Mouse (Mus musculus): ENCODE measurements at regions not wholly inside any gene's neighbourhood (a gene's known extent, or its start where the extent isn't known, plus 50 kb on each side); places are given as distances from the start of the nearest gene placed in this dataset.
"Not testable (repeated sequence)": the region's sequence is repeated elsewhere in the genome, so short reads cannot be mapped to it uniquely, and the experiment has no call there.

DNA sequence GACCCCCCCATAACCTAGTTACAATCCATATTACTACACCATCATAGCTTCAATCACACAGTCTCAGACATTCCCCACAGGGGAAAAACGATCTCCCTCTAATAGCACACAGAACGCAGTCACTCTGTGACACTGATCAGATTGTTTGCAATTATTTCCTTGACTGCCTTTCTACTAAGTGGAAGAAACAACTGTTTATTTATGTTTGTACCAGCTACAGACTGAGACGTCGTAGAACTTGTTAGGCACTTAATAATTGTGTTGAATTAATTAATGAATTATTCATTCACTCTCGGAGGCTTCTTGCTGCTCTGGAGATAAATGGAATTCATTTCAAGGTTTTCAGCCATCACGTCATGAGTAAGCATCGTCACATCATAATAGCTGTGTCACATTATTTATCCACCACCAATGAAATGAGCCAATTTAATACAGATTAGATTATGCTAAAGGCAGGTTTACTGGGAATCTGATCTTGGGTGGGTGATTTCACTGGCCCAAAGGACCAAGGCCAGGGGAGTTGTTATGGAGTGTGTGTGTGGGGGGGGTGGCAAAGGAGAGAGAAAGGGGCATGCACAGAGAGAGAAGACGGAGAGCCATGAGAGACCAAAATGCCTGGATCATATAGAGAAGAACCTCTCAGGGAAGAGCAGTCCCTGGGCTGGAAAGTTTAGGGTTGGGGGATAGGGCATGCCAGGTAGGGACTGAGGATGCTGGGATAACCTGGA is 355.7 kb upstream of the Zwint start:
- DNase-seq (ENCODE audit: low spot score) (no peak), ATAC-seq (ENCODE audit: low FRiP score) (0 out of 2 replicates have a peak, but pooled peaks have one; percentile 37)
- Histone ChIP-seq H3K36me3 (replicated peaks; ENCODE audit: control insufficient read depth, insufficient read depth) (no peaks in the 10 kb centered on the region), H3K4me1 (replicated peaks; ENCODE audit: control insufficient read depth, insufficient read depth, low read length) (no peaks in the 10 kb centered on the region), H3K9me3 (ENCODE audit: control insufficient read depth, low read length) (no peaks in the 10 kb centered on the region), H3K9ac (no peak overlapping the region), H3K4me3 (replicated peaks; ENCODE audit: low read length) (no peak overlapping the region), H3K27ac (no peak overlapping the region), H3K27me3 (ENCODE audit: control insufficient read depth, insufficient read depth, low read length) (no peaks in the 10 kb centered on the region), H3K4me2 (replicated peaks) (no peak overlapping the region)
- 34% methylated on average over 8 of the region's 8 CpGs for whole genome bisulfite sequencing

- 94% methylated on average over 23 of the region's 23 CpGs for WGBS
- H3K27me3 ChIP-seq (ENCODE audit: control insufficient read depth, insufficient read depth, low read length); H3K4me3 ChIP-seq (replicated peaks; ENCODE audit: low read length); H3K4me2 ChIP-seq (replicated peaks); H3K9me3 ChIP-seq (ENCODE audit: control insufficient read depth, low read length); H3K27ac ChIP-seq; ATAC-seq (ENCODE audit: low FRiP score); DNase-seq (ENCODE audit: low spot score); H3K36me3 ChIP-seq (replicated peaks; ENCODE audit: control insufficient read depth, insufficient read depth); H3K9ac ChIP-seq; H3K4me1 ChIP-seq (replicated peaks; ENCODE audit: control insufficient read depth, insufficient read depth, low read length): not testable (repeated sequence)
These were observed 345.6 kb upstream of the Zwint start for GRCm38 (mm10) chr10:72309045-72309444.

- no peak overlapping the region for H3K9ac ChIP-seq
- WGBS = 70% methylated on average over 4 of the region's 4 CpGs
- no peak for ATAC-seq (ENCODE audit: low FRiP score)
- H3K9me3 ChIP-seq (ENCODE audit: control insufficient read depth, low read length) = no peaks in the 10 kb centered on the region
- no peak overlapping the region for H3K4me3 ChIP-seq (replicated peaks; ENCODE audit: low read length)
- no peak overlapping the region for H3K27ac ChIP-seq
- no peak for DNase-seq (ENCODE audit: low spot score)
- no peak overlapping the region for H3K4me2 ChIP-seq (replicated peaks)
- no peaks in the 10 kb centered on the region for H3K36me3 ChIP-seq (replicated peaks; ENCODE audit: control insufficient read depth, insufficient read depth)
- H3K27me3 ChIP-seq (ENCODE audit: control insufficient read depth, insufficient read depth, low read length) = no peaks in the 10 kb centered on the region
- H3K4me1 ChIP-seq (replicated peaks; ENCODE audit: control insufficient read depth, insufficient read depth, low read length) = no peaks in the 10 kb centered on the region
These were observed 336.3 kb upstream of the Zwint start for GRCm38 (mm10) chr10:72318308-72318707.

GRCm38 (mm10) chr10:72320307-72320706 is 334.3 kb upstream of the Zwint start:
- DNase-seq (ENCODE audit: low spot score) (no peak), ATAC-seq (ENCODE audit: low FRiP score) (no peak)
- Histone ChIP-seq H3K27me3 (ENCODE audit: control insufficient read depth, insufficient read depth, low read length) (no peaks in the 10 kb centered on the region), H3K4me2 (replicated peaks) (no peak overlapping the region), H3K36me3 (replicated peaks; ENCODE audit: control insufficient read depth, insufficient read depth) (no peaks in the 10 kb centered on the region), H3K9ac (no peak overlapping the region), H3K27ac (no peak overlapping the region), H3K4me3 (replicated peaks; ENCODE audit: low read length) (no peak overlapping the region), H3K9me3 (ENCODE audit: control insufficient read depth, low read length) (no peaks in the 10 kb centered on the region), H3K4me1 (replicated peaks; ENCODE audit: control insufficient read depth, insufficient read depth, low read length) (no peaks in the 10 kb centered on the region)
- 83% methylated on average over 4 of the region's 4 CpGs for WGBS

DNA sequence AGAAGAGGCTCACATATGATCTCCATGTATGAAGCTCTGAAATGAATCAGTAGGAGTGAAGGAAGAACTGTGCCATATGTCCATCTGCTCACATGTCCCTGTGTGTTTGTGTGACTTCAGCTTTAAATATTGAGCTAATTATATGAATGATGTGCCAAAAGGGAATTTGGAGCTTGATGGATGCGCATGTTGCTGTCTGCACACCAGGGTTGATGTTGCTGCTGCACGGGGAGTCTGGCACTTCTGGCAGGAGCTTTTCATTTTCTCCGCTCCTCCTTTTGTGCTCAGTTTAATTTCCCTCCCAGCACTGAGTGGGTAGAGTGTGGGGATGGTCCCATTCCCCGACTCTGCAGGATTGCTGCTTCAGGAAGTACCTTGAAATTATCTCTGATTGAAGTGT is 328.0 kb upstream of the Zwint start:
- Histone ChIP-seq H3K27ac (no peak overlapping the region), H3K27me3 (ENCODE audit: control insufficient read depth, insufficient read depth, low read length) (no peaks in the 10 kb centered on the region), H3K4me2 (replicated peaks) (no peak overlapping the region), H3K9ac (no peak overlapping the region), H3K9me3 (ENCODE audit: control insufficient read depth, low read length) (no peaks in the 10 kb centered on the region), H3K4me1 (replicated peaks; ENCODE audit: control insufficient read depth, insufficient read depth, low read length) (peaks cover 8% of the 10 kb centered on the region; the same call in 1 of the 2 replicates), H3K4me3 (replicated peaks; ENCODE audit: low read length) (no peak overlapping the region), H3K36me3 (replicated peaks; ENCODE audit: control insufficient read depth, insufficient read depth) (no peaks in the 10 kb centered on the region)
- DNase-seq (ENCODE audit: low spot score) (no peak), ATAC-seq (ENCODE audit: low FRiP score) (peak; percentile 65; the same call in 1 of the 2 replicates)
- 23% methylated on average over 4 of the region's 4 CpGs for WGBS

DNA sequence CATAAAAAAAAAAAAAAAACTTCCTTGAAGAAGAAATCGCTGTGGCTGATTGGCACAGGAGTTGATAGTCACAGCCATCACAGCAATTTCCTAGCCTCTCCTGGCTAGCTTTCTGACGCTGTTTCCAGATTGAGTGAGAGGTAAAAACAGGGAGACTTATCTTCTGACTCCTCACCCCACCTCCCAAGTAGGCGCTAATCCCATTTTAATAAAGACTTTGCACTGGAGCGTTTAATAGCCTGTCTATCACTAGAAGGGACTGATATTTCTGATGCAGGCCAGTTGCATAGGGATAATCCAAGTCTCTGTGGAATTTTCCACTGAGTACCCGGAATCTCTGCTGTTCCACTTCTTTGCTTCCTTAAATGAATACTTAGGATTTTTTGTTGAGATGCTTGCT is 307.4 kb upstream of the Zwint start:
- Histone ChIP-seq H3K27ac (no peak overlapping the region), H3K4me1 (replicated peaks; ENCODE audit: control insufficient read depth, insufficient read depth, low read length) (no peaks in the 10 kb centered on the region), H3K27me3 (ENCODE audit: control insufficient read depth, insufficient read depth, low read length) (no peaks in the 10 kb centered on the region), H3K9ac (no peak overlapping the region), H3K4me2 (replicated peaks) (no peak overlapping the region), H3K9me3 (ENCODE audit: control insufficient read depth, low read length) (no peaks in the 10 kb centered on the region), H3K4me3 (replicated peaks; ENCODE audit: low read length) (no peak overlapping the region), H3K36me3 (replicated peaks; ENCODE audit: control insufficient read depth, insufficient read depth) (no peaks in the 10 kb centered on the region)
- DNase-seq (ENCODE audit: low spot score) = no peak
- 75% methylated on average over 5 of the region's 5 CpGs for WGBS
- no peak for ATAC-seq (ENCODE audit: low FRiP score)

DNA sequence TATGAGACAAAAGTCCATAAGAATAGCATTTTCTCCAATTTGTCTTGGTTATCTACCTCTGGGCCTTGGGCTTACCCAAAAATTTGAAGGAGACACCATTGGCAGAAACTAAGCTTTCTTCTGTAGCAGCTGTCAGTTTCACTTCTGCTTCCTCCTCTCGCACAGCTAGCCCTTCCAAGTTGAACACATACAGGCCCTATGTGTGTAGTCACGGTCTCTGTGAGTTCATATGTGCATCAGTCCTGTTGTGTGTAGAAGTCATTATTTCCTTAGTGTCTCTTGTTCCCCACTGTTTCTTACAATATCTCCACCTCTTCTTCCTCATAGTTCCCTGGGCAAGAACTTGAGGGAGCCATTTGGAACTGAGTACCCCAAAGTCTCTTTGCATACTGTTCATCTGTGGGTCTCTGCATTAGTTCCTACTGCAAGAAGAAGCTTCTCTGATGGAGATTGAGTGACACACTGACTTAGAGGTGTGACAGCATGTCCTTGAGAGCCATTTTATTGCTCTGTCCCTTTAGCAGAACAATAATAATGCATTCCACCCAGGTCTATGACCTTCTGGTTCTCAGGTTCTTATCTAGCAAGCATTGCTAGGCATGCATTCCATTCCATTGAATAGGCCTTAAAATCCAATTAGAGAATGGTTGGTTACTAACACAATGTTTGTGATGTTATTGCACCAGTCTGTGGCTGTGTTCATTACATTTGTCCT is 306.5 kb upstream of the Zwint start:
- ATAC-seq (ENCODE audit: low FRiP score) (no peak), DNase-seq (ENCODE audit: low spot score) (no peak)
- 100% methylated on average over 2 of the region's 2 CpGs for WGBS
- Histone ChIP-seq H3K27ac (no peak overlapping the region), H3K4me3 (replicated peaks; ENCODE audit: low read length) (no peak overlapping the region), H3K9me3 (ENCODE audit: control insufficient read depth, low read length) (no peaks in the 10 kb centered on the region), H3K9ac (no peak overlapping the region), H3K4me2 (replicated peaks) (no peak overlapping the region), H3K27me3 (ENCODE audit: control insufficient read depth, insufficient read depth, low read length) (no peaks in the 10 kb centered on the region), H3K4me1 (replicated peaks; ENCODE audit: control insufficient read depth, insufficient read depth, low read length) (no peaks in the 10 kb centered on the region), H3K36me3 (replicated peaks; ENCODE audit: control insufficient read depth, insufficient read depth) (no peaks in the 10 kb centered on the region)

DNA sequence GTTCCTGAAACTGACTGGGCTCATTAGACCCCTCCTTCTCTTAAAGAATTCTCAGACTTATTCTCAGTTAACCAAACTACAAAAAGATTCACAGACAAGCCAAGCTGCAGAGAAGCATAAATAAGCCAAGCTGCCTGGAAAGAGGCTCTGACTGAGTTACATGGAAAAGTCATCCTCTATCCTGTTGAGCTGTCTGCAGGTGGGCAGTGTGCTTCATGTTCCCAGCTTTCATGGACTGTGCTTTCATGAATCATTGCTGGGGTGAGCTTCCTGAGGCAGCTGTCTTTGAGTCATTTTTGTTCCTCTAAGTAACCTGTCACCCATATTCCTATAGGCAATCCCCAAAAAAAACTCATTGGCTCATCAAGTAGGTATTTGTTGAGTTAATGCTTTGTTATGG is 301.8 kb upstream of the Zwint start:
- no peaks in the 10 kb centered on the region for H3K36me3 ChIP-seq (replicated peaks; ENCODE audit: control insufficient read depth, insufficient read depth)
- DNase-seq (ENCODE audit: low spot score) (no peak), ATAC-seq (ENCODE audit: low FRiP score) (no peak)
- no peaks in the 10 kb centered on the region for H3K9me3 ChIP-seq (ENCODE audit: control insufficient read depth, low read length)
- no peak overlapping the region for H3K9ac ChIP-seq
- no peak overlapping the region for H3K27ac ChIP-seq
- H3K27me3 ChIP-seq (ENCODE audit: control insufficient read depth, insufficient read depth, low read length) = no peaks in the 10 kb centered on the region
- no peak overlapping the region for H3K4me3 ChIP-seq (replicated peaks; ENCODE audit: low read length)
- no peaks in the 10 kb centered on the region for H3K4me1 ChIP-seq (replicated peaks; ENCODE audit: control insufficient read depth, insufficient read depth, low read length)
- H3K4me2 ChIP-seq (replicated peaks) = no peak overlapping the region

DNA sequence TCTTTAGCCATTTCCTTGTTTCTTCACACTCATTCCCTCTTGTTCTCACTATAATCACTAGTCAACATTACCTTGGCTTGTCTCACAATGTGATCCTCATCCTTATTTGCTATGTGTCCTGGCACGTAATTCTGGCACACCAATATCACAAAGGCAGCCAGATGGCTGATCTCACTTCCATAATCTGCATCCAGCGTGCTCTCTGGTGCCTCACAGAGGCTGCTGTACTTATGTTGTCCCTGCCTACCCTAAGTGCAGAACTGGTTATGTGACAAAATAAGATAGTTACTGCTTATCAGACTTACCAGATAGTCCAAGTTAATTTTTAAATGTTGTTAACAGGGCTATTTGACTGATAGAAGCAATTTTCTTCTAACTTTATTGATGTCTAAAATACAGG is 301.1 kb upstream of the Zwint start:
- Histone ChIP-seq H3K4me2 (replicated peaks) (no peak overlapping the region), H3K27me3 (ENCODE audit: control insufficient read depth, insufficient read depth, low read length) (no peaks in the 10 kb centered on the region), H3K9ac (no peak overlapping the region), H3K9me3 (ENCODE audit: control insufficient read depth, low read length) (no peaks in the 10 kb centered on the region), H3K36me3 (replicated peaks; ENCODE audit: control insufficient read depth, insufficient read depth) (no peaks in the 10 kb centered on the region), H3K4me3 (replicated peaks; ENCODE audit: low read length) (no peak overlapping the region), H3K4me1 (replicated peaks; ENCODE audit: control insufficient read depth, insufficient read depth, low read length) (no peaks in the 10 kb centered on the region), H3K27ac (no peak overlapping the region)
- DNase-seq (ENCODE audit: low spot score) (no peak), ATAC-seq (ENCODE audit: low FRiP score) (no peak)
- WGBS = 76% methylated on average over 2 of the region's 2 CpGs

Data from hindbrain, embryonic 14.5 days (tissue).